Mouse (Mus musculus) bone marrow, adult 2 months (tissue): Measurements from ENCODE around the gene Casd1.

Experiments
- CTCF ChIP-seq: fragments of 200-500 bp; IDR thresholded peaks from 2 replicates; pipeline ENCODE4 v1.5.1; 2011; ENCODE audit warnings: low read length, control low read depth; ENCODE audit not compliant: control insufficient read depth, insufficient read depth
- POLR2A ChIP-seq: fragments of 200-500 bp; IDR thresholded peaks from 2 replicates; pipeline ENCODE4 v1.6.1; 2011; ENCODE audit warnings: low read depth, mild to moderate bottlenecking, control low read depth, low read length, borderline replicate concordance; ENCODE audit not compliant: control insufficient read depth

DNA sequence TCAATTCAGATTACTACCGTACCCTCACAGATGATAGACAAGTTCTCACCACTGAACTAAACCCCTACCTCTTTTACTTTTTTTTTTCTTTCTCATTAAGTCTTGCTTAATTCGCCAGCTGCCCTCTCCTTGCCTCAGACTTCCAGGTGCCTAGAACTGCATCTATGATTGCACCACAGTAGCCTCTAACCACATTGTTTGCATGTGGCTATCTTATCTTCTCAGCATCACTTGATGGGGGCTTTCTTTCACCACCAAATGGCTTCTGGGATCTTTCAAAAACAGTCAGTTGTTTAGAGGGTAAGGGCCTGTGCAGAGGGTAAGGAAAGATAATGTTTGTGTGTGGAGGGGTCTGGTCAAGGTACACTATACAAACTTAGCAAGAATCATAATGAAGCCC, 63.7 kb downstream of the Casd1 start:
- no peak for TF ChIP-seq CTCF
- TF ChIP-seq POLR2A, result no peak
